Mouse (Mus musculus): ENCODE data around the gene Fads1. TPM values are rescaled to one million over a fixed set of nuclear protein-coding genes. Genes with fewer than 3 reads are reported as not detected.

The Fads1 gene
- polyA plus RNA-seq, 1 experiment from 2014 or later, result 104 TPM

DNA sequence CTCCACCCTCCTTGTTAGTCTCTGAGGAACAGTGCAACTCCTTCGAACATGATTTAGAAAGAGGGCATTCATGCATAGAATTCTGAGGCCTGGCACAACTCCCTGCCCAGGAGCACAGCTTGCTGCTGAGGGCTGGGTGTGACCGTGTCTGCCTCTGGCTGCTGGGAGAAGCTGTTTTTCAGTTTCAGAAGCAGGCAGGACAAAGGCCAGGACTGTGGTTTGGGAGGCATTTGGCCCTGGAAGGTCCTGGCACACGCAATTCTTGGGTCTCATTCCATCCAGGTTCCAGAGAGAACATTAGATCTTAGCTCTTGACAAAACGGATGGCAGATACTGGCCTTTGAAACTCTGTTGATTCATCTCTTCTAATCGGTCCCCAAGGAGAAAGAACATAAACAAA lies 12.6 kb downstream of the Fads1 start:
- Histone ChIP-seq H3K36me3 (ENCODE audit: control insufficient read depth, insufficient read depth, low read length) (peaks cover 85% of the 10 kb centered on the region), H3K4me1 (ENCODE audit: control insufficient read depth, insufficient read depth, low read length) (no peaks in the 10 kb centered on the region), H3K4me3 (ENCODE audit: low read depth, low read length) (no peak overlapping the region), H3K27me3 (replicated peaks; ENCODE audit: control insufficient read depth, insufficient read depth, low read length) (no peaks in the 10 kb centered on the region), H3K4me2 (ENCODE audit: low read length) (no peak overlapping the region), H3K9ac (ENCODE audit: low read length) (no peak overlapping the region), H3K27ac (ENCODE audit: low read depth, low read length) (no peak overlapping the region), H3K9me3 (replicated peaks; ENCODE audit: control insufficient read depth, low read length) (no peaks in the 10 kb centered on the region)
- ATAC-seq (no peak), DNase-seq (ENCODE audit: low spot score) (no peak)
- 72% methylated on average over 5 of the region's 5 CpGs for WGBS

DNA sequence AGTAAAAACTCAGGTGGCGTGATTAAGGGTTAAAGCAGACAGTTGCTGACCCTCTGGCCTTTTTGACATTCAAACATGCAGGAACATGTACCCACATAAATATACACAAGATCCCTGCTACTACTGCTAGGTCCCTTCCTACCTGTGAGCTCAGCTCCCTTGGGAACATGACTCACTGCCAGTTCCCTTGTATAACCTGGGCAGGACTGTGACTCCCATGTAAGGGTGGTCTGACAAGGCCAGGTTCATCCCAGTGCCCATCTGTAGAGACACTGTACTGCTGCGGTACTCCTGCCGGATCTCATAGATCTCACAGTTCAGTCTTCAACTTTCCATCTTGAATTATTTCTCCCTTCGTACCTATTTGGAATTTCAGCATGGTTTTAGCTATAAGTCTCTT lies 14.4 kb downstream of the Fads1 start:
- H3K27ac ChIP-seq (ENCODE audit: low read depth, low read length), result no peak overlapping the region
- H3K9me3 ChIP-seq (replicated peaks; ENCODE audit: control insufficient read depth, low read length), result no peaks in the 10 kb centered on the region
- no peaks in the 10 kb centered on the region for H3K27me3 ChIP-seq (replicated peaks; ENCODE audit: control insufficient read depth, insufficient read depth, low read length)
- H3K4me2 ChIP-seq (ENCODE audit: low read length), result no peak overlapping the region
- ATAC-seq (no peak), DNase-seq (ENCODE audit: low spot score) (no peak)
- 91% methylated on average over 4 of the region's 4 CpGs for WGBS
- H3K9ac ChIP-seq (ENCODE audit: low read length), result no peak overlapping the region
- no peaks in the 10 kb centered on the region for H3K4me1 ChIP-seq (ENCODE audit: control insufficient read depth, insufficient read depth, low read length)
- H3K4me3 ChIP-seq (ENCODE audit: low read depth, low read length), result no peak overlapping the region
- peaks cover 77% of the 10 kb centered on the region for H3K36me3 ChIP-seq (ENCODE audit: control insufficient read depth, insufficient read depth, low read length)

DNA sequence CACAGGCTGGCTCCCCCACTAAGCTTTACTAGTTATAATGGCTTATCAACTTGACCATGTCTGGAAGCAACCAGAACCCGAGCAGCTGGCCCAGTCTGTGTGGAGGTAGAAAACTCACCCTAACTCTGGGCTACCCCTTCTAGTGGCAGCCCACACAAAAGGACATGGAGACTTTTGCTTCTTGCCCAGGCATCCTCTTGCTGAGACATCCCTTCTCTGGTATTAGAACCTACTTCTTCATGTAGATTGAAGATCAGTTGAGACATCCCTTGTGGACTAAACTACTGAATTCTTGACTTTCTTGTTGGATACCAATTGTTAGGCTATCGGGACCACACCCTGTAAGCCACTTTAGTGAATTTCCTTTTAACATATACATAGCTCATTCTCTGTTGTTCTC lies 15.6 kb downstream of the Fads1 start:
- H3K4me1 ChIP-seq (ENCODE audit: control insufficient read depth, insufficient read depth, low read length), result peaks cover 7% of the 10 kb centered on the region
- WGBS, result 69% methylated on average over 2 of the region's 2 CpGs
- no peaks in the 10 kb centered on the region for H3K9me3 ChIP-seq (replicated peaks; ENCODE audit: control insufficient read depth, low read length)
- no peak overlapping the region for H3K9ac ChIP-seq (ENCODE audit: low read length)
- H3K27ac ChIP-seq (ENCODE audit: low read depth, low read length), result no peak overlapping the region
- DNase-seq (ENCODE audit: low spot score) (no peak), ATAC-seq (no peak)
- peaks cover 65% of the 10 kb centered on the region for H3K36me3 ChIP-seq (ENCODE audit: control insufficient read depth, insufficient read depth, low read length)
- no peaks in the 10 kb centered on the region for H3K27me3 ChIP-seq (replicated peaks; ENCODE audit: control insufficient read depth, insufficient read depth, low read length)
- H3K4me3 ChIP-seq (ENCODE audit: low read depth, low read length), result no peak overlapping the region
- no peak overlapping the region for H3K4me2 ChIP-seq (ENCODE audit: low read length)

DNA sequence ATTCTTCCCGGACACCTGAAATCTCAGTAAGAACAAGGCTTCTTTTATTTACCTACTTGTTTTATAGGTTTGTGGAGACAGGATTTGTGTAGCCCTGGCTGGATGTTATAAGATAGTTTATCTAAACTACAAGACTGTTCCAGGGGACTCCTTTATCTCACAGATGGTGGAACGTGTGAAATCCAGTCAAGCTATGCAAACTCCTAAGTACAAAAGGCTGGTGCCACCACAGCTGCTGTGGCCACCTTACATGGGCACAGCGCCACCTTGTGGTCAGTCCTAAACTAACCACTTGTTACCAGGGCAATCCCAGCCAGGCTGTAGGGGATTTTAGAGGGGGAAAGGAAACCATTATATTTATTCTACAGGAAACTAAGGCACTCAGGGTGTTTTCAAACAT lies 16.0 kb downstream of the Fads1 start:
- no peaks in the 10 kb centered on the region for H3K9me3 ChIP-seq (replicated peaks; ENCODE audit: control insufficient read depth, low read length)
- no peak overlapping the region for H3K9ac ChIP-seq (ENCODE audit: low read length)
- H3K27ac ChIP-seq (ENCODE audit: low read depth, low read length), result no peak overlapping the region
- no peak overlapping the region for H3K4me2 ChIP-seq (ENCODE audit: low read length)
- no peak overlapping the region for H3K4me3 ChIP-seq (ENCODE audit: low read depth, low read length)
- peak; percentile 89 for DNase-seq (ENCODE audit: low spot score)
- H3K4me1 ChIP-seq (ENCODE audit: control insufficient read depth, insufficient read depth, low read length), result peaks cover 7% of the 10 kb centered on the region
- peaks cover 61% of the 10 kb centered on the region for H3K36me3 ChIP-seq (ENCODE audit: control insufficient read depth, insufficient read depth, low read length)
- 29% methylated on average over 3 of the region's 3 CpGs for WGBS
- no peaks in the 10 kb centered on the region for H3K27me3 ChIP-seq (replicated peaks; ENCODE audit: control insufficient read depth, insufficient read depth, low read length)
- peak; percentile 55 for ATAC-seq

DNA sequence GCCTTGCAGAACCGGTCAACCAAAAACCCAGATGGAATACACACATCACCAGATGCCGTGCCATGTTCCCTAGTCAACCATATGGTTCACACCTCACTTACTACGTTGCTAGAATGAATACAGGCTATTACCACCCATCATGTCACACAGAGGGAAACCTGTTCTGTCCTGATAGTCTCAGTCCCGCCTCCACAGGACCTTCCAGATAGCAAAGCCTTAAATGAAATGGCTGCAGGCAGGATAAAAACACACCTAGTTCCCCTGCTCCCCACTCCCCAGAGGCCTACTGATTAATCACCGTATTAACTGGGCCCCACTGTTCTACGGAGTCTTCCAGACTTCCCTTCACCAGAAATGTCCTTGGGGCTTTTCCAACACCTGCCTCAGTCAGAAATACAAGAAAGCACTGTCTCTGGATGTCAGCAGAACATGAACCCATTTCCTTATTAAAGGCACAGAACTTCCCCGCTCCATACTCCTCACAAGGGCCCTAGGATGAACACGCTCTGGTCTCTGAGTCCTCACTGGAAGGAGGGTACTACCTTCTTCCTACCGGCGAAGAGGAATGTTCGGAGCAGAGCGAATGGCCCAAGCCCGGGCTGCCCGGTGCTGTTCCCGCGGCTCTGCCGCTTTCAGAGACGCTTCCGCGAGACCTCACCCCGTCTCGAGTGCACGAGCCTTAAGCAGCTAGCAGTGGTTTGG lies 20.6 kb downstream of the Fads1 start:
- peak overlapping the region; percentile 29; the same call in 1 of the 2 replicates for H3K27ac ChIP-seq (ENCODE audit: low read depth, low read length)
- H3K9me3 ChIP-seq (replicated peaks; ENCODE audit: control insufficient read depth, low read length), result no peaks in the 10 kb centered on the region
- H3K4me2 ChIP-seq (ENCODE audit: low read length), result peak overlapping the region; percentile 65
- DNase-seq (ENCODE audit: low spot score) (peak; percentile 31), ATAC-seq (no peak; the same call in 1 of the 2 replicates)
- peak overlapping the region; percentile 77 for H3K4me3 ChIP-seq (ENCODE audit: low read depth, low read length)
- H3K36me3 ChIP-seq (ENCODE audit: control insufficient read depth, insufficient read depth, low read length), result peaks cover 47% of the 10 kb centered on the region
- WGBS, result 1% methylated on average over 23 of the region's 23 CpGs
- H3K27me3 ChIP-seq (replicated peaks; ENCODE audit: control insufficient read depth, insufficient read depth, low read length), result no peaks in the 10 kb centered on the region
- peaks cover 13% of the 10 kb centered on the region for H3K4me1 ChIP-seq (ENCODE audit: control insufficient read depth, insufficient read depth, low read length)
- H3K9ac ChIP-seq (ENCODE audit: low read length), result peak overlapping the region; percentile 75

DNA sequence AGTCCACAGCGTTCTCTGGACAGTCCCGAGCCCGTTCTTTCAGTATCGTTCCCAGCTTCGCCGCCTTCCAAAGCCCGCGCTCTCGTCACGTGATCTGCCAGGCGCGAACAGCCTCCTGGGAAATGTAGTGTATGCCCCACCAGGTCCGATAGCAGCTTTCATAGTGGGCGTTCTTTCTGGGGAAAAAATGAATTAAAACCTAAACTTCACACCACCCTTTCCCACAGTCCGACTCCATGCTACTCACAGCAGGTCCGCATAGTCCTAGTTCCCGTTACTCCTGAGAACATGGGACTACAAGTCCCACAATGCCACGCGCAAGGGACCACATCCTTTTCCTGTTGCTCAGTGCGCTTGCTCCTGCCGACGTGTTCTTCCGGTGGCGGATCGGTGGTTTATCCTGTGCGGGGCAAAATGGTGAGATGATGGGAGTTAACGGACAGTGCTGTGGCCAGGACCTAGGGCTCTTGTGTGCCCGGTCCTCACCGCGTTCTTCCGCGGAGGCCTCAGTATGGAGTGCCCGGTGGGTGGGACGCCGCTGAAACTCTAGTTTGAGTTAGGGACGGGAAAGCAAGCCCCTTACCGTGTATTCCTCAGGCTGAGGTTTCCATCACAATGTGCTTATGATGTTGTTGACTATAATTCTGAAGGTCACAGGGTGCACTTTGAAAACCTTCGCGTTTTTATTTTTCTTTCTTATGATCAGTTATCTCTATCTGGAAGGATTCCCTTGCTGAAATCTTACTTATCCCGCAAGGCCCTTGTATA lies 21.3 kb downstream of the Fads1 start, which contains the start of the genes Tmem258 and Fen1:
Tmem258 (plus strand) TSS at position 167 of the 768 bp plus-strand sequence.
Fen1 (minus strand) TSS at position 322 of the 768 bp plus-strand sequence.
- H3K9ac ChIP-seq (ENCODE audit: low read length), result peak within 1 kb of the TSS; percentile 75
- peaks cover 13% of the 10 kb centered on the region for H3K4me1 ChIP-seq (ENCODE audit: control insufficient read depth, insufficient read depth, low read length)
- H3K4me2 ChIP-seq (ENCODE audit: low read length), result peak within 1 kb of the TSS; percentile 65
- peak within 1 kb of the TSS; percentile 77 for H3K4me3 ChIP-seq (ENCODE audit: low read depth, low read length)
- DNase-seq (ENCODE audit: low spot score) (peak; percentile 94), ATAC-seq (peak; percentile 96)
- H3K27me3 ChIP-seq (replicated peaks; ENCODE audit: control insufficient read depth, insufficient read depth, low read length), result no peaks in the 10 kb centered on the region
- no peaks in the 10 kb centered on the region for H3K9me3 ChIP-seq (replicated peaks; ENCODE audit: control insufficient read depth, low read length)
- WGBS, result under 1% methylated on average over 40 of the region's 40 CpGs
- H3K27ac ChIP-seq (ENCODE audit: low read depth, low read length), result peak within 1 kb of the TSS; percentile 82; the same call in 1 of the 2 replicates
- peaks cover 52% of the 10 kb centered on the region for H3K36me3 ChIP-seq (ENCODE audit: control insufficient read depth, insufficient read depth, low read length)

DNA sequence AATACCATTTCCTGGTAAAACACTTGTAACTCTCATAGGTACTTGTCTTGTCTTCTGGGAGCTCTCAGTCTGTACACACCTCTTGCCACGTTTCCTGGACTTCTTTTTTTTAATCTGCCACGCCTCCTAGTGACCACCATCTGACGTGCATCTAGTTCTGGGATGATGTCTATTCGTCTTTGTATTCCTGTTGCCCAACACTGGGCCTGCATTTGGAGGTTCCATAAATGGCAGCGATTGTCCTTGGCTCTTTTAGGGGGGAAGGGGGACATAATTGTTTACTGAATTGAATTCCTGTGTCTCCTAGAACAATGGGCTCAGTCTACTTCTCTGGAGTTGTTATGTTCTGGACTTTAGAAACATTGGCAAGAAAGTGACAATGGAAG lies 21.9 kb downstream of the Fads1 start:
- no peak overlapping the region for H3K27ac ChIP-seq (ENCODE audit: low read depth, low read length)
- DNase-seq (ENCODE audit: low spot score) (peak; percentile 41), ATAC-seq (0 out of 2 replicates have a peak, but pooled peaks have one; percentile 13)

DNA sequence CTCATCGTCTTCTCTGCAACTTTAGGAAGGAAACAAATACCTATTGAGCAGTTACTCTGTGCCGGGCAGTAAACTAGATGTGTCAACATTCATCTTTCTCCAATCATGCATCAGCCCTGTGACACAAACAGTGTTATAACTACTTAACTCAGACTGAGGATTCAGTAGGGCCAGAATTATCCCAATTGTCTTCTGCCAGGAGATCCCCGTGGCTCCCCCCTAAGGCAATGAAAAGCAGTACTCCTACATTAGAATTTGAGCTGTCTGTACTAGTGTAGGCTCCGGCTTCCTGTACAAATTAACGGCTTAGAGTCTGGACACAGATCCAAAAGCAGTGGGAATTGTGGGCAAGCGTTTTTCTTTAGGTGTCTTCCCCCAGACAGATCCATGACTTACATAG lies 22.4 kb downstream of the Fads1 start:
- DNase-seq (ENCODE audit: low spot score) (no peak), ATAC-seq (no peak)
- peak overlapping the region; percentile 77; the same call in 1 of the 2 replicates for H3K4me3 ChIP-seq (ENCODE audit: low read depth, low read length)
- WGBS, result 68% methylated on average over 6 of the region's 6 CpGs
- no peaks in the 10 kb centered on the region for H3K27me3 ChIP-seq (replicated peaks; ENCODE audit: control insufficient read depth, insufficient read depth, low read length)
- H3K9me3 ChIP-seq (replicated peaks; ENCODE audit: control insufficient read depth, low read length), result no peaks in the 10 kb centered on the region
- H3K4me1 ChIP-seq (ENCODE audit: control insufficient read depth, insufficient read depth, low read length), result peaks cover 13% of the 10 kb centered on the region
- peak overlapping the region; percentile 75 for H3K9ac ChIP-seq (ENCODE audit: low read length)
- H3K4me2 ChIP-seq (ENCODE audit: low read length), result peak overlapping the region; percentile 65
- H3K27ac ChIP-seq (ENCODE audit: low read depth, low read length), result no peak overlapping the region
- H3K36me3 ChIP-seq (ENCODE audit: control insufficient read depth, insufficient read depth, low read length), result peaks cover 50% of the 10 kb centered on the region

More for the DNA sequence above, 21.9 kb downstream of the Fads1 start:
- peaks cover 52% of the 10 kb centered on the region for H3K36me3 ChIP-seq (ENCODE audit: control insufficient read depth, insufficient read depth, low read length)
- peak overlapping the region; percentile 75 for H3K9ac ChIP-seq (ENCODE audit: low read length)
- WGBS, result 2% methylated on average over 5 of the region's 5 CpGs
- peak overlapping the region; percentile 65 for H3K4me2 ChIP-seq (ENCODE audit: low read length)
- no peaks in the 10 kb centered on the region for H3K27me3 ChIP-seq (replicated peaks; ENCODE audit: control insufficient read depth, insufficient read depth, low read length)
- H3K4me3 ChIP-seq (ENCODE audit: low read depth, low read length), result peak overlapping the region; percentile 77
- H3K4me1 ChIP-seq (ENCODE audit: control insufficient read depth, insufficient read depth, low read length), result peaks cover 13% of the 10 kb centered on the region
- H3K9me3 ChIP-seq (replicated peaks; ENCODE audit: control insufficient read depth, low read length), result no peaks in the 10 kb centered on the region

All from forebrain, embryonic 14.5 days (tissue).